Mouse (Mus musculus): ENCODE measurements around the gene Hsd17b14.

GRCm38 (mm10) chr7:45590874-45591273, 36.2 kb downstream of the Hsd17b14 start:
- TF ChIP-seq POLR2A (IDR thresholded peaks at IDR 0.05; ENCODE audit: control insufficient read depth, low read depth, low read length) (no peak), CTCF (IDR thresholded peaks at IDR 0.05; ENCODE audit: control insufficient read depth, insufficient read depth, insufficient replicate concordance, low read depth, low read length) (no peak)

Data from testis, adult 2 months (tissue).